Mouse (Mus musculus): ENCODE results near the gene Ptprm.
"Not testable (repeated sequence)": the region's sequence is repeated elsewhere in the genome, so short reads cannot be mapped to it uniquely, and the experiment has no call there.

The Ptprm gene

DNA sequence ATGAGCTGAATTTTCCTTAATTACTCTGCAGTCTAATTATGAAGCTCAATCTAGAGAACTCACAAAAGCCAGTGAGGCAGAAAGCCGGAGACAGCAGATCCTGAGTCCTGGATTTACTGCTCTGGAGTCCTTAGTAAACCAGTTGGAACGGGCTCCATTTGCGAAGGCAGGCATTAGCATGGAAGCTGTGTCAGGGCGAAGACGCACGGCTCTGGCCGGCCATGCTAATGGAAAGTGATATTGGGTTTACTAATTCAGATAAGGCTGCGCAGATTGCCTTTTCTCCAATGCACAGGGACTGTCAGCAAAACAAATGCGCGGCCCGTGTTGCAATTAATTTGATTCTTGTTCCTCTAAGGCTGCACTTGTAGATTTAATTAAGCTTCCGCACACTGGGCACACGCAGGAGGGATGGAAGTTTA, 484.7 kb downstream of the Ptprm start:
- no peak for DNase-seq (ENCODE audit: low spot score)

DNA sequence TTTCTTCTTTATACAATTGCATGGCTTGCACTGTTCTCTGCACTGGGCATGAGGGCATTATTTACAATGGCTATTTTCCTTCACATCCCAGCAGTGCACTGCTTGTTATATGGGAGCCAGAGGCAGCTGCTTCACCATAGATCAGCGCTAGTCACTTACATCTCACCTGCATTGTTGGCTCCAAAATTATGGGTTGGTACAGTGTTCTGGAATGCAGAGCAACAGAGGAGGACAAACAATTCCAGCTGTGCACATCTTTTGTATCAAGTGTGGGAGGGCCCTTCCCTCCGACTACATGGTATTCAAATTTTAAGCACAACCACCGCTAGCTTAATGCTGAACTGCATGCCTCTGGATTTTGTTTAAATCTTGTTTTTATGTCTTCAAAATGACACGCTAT, 489.8 kb downstream of the Ptprm start:
- DNase-seq (ENCODE audit: low spot score) = no peak

GRCm38 (mm10) chr17:66861557-66861956, 492.7 kb downstream of the Ptprm start:
- no peak for DNase-seq (ENCODE audit: low spot score)

- no peak for DNase-seq (ENCODE audit: low spot score)
Measured at GRCm38 (mm10) chr17:66858757-66859156, 495.5 kb downstream of the Ptprm start.

- DNase-seq (ENCODE audit: low spot score) = no peak
Measured at GRCm38 (mm10) chr17:66852496-66852895, 501.8 kb downstream of the Ptprm start.

GRCm38 (mm10) chr17:66847011-66847410, 507.2 kb downstream of the Ptprm start:
- DNase-seq (ENCODE audit: low spot score) = not testable (repeated sequence)

DNA sequence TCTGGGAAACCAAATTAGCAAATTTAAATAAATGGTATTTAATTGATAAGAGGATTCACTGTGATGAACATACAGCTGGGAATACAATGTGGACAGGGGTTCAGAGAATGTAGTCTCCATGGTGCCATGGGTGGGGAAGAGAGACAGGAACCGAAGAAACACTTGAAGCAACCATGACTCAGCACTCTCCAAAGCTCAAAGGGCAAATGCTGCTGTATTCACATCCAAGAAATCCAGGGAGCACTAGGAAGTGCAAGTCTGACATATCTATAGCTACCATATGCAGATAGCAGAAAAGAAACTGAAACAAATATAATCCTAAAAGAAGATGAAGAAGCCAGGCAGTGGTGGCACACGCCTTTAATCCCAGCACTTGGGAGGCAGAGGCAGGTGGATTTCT, 531.9 kb downstream of the Ptprm start:
- DNase-seq (ENCODE audit: low spot score) = no peak

GRCm38 (mm10) chr17:66817380-66817779, 536.9 kb downstream of the Ptprm start:
- DNase-seq (ENCODE audit: low spot score) = no peak

- DNase-seq (ENCODE audit: low spot score) = no peak
Measured at GRCm38 (mm10) chr17:66815921-66816320, 538.3 kb downstream of the Ptprm start.

DNA sequence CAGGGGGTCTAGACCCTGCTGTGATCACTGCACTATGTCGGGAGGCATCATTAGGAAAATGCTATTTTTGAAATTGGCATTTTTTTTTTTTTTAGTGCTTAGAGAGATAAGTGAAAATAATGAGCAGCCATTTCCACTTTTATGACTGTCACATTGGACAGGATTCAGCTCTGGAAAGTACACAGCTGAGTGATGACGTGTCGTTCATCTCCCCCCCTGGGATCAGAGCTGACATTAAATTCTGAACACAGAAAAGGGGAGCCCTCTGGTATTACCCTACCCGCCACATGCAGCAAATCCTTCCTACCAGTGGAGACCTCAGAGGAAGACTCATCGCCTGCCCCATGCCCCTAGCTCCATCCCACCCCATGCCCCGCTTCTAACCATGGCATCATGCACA, 540.5 kb downstream of the Ptprm start:
- no peak for DNase-seq (ENCODE audit: low spot score)

DNA sequence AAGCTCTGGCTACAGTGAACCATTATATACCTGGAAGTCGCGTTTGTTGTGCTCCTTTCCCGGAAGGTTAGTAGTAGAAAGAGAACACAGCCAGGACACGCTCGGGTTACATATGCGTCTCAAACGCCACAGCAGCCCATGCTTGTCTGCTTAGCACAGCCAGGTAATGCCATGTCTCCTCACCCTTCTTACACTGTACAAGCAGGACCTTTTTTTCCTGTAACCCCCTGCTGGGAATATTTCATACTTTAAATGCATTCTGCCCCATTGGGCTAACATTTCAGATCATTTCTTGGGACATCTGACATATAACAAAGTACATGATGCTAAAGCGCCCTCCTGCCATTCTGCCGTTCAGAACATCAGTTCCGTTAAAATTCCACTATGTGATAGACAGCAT, 540.9 kb downstream of the Ptprm start:
- DNase-seq (ENCODE audit: low spot score) = no peak

GRCm38 (mm10) chr17:66809786-66810185, 544.5 kb downstream of the Ptprm start:
- DNase-seq (ENCODE audit: low spot score) = no peak

GRCm38 (mm10) chr17:66808186-66808585, 546.1 kb downstream of the Ptprm start:
- DNase-seq (ENCODE audit: low spot score) = no peak

DNA sequence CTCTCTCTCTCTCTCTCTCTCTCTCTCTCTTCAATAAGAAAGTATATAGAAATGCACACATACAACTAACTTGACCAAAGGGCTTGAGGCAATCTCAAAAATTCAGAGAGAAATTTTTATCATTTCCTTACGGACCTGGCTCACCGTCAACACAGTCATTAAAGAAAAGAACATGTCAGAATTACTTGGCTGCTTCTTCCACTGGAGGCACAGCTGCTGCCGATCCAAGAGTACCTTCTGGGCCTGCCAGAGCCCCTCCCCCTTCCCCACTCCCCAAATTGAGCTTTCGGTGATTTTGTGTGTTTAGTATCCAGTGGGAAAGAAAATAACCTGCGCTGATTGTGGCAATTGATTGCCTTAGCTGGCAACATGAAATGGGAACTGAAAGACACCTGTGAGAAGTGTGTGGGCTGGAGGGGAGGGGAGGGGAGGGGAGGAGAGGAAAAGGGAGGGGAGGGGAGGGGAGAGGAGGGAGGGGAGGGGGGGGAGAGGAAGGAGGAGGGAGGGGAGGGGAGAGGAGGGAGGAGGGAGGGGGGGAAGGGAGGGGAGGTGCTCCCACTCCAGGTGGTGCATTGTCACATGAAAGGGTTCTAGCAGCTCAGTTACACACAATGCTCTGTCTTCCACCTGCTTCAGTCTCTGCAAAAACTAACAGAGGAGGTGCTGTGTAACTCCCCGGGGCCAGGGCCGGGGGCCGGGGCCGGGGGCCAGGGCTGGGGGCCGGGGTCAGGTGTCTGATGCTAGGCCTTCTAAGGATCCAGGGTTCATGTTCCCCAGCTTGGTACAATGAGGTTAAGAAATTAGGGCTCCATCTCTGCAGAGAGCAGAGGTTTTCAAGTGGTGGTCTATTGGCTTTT, 552.2 kb downstream of the Ptprm start:
- DNase-seq (ENCODE audit: low spot score) = no peak

DNA sequence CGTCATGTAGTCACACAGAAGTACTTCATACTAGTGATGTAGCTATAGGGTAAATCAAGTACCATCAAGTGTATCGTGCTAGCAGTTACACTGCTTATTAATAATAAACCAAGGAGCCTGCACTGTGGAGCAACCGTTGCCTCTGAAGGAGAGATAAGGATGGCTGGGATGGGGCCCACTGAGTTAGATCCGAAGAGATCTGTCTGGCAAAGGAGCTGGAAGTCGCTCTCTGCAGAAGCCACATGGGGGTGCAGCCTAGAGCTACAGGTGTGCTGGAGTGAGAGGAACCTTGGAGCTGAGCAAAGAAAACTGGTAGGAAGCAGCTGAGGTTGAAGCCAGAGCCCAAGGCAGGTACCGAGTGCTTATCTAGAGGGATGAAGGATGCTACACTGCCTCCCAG, 554.0 kb downstream of the Ptprm start:
- DNase-seq (ENCODE audit: low spot score) = no peak

DNA sequence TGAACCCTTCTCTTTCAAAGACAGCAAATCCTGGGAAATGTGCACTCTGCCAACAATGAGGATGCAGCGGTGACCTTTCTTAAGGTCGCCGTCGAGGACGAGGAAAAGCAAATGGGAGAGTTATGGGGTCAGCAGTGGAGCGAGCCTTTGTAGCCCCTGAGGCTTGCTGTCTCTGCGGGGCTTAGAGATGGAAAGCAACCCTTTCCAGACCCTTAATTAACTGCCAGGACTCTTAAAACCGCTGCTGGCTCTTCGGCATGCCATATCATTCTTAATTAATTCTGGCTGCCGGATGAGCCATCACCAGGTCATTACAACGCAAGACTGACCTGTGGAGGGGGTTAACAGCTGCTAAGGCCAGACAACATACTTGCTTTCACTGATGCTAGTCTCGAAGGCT, 568.1 kb downstream of the Ptprm start:
- DNase-seq (ENCODE audit: low spot score) = no peak

- no peak for DNase-seq (ENCODE audit: low spot score)
Measured at GRCm38 (mm10) chr17:66785586-66785985, 568.7 kb downstream of the Ptprm start.

DNA sequence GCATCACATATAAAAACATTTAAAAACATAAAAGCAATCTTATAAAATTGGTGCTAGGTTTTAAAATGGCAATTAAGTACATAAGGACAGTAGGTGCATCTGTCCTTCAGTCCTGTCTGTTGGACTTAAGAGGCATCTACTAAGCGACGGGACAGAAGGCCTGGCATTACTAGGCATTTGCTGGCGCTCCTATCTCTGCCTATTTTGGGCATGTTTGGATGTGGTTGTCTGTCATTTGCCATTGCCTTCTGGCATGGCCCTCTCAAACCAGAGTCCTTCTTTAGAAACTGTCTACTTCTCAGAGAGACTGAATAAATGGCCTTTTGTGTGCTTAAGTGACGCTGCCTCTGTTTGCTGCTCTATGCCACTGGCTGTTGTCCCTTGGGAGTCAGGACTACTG, 570.7 kb downstream of the Ptprm start:
- DNase-seq (ENCODE audit: low spot score) = no peak

- DNase-seq (ENCODE audit: low spot score) = no peak
Measured at GRCm38 (mm10) chr17:66783075-66783492, 571.2 kb downstream of the Ptprm start.

GRCm38 (mm10) chr17:66781910-66782309, 572.3 kb downstream of the Ptprm start:
- no peak for DNase-seq (ENCODE audit: low spot score)

DNA sequence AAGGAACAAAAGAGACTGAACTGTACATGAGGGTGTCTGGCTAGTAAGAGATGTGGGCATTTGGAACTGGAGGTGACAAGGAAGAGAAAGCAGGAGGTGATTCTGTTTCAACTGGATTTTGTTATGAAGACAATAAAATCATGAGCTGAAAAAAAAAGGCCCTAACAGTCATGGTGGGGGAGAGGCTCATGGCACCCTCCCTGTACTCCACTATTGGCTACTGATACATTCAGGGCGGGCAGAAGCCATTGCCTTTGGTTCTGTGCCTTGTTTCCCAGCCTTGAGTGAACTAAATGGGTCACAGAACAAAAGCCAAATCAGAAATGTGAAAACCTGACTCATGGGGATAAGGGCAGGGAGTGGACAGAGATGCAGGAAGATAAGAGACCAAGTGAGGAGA, 575.2 kb downstream of the Ptprm start:
- no peak for DNase-seq (ENCODE audit: low spot score)

DNA sequence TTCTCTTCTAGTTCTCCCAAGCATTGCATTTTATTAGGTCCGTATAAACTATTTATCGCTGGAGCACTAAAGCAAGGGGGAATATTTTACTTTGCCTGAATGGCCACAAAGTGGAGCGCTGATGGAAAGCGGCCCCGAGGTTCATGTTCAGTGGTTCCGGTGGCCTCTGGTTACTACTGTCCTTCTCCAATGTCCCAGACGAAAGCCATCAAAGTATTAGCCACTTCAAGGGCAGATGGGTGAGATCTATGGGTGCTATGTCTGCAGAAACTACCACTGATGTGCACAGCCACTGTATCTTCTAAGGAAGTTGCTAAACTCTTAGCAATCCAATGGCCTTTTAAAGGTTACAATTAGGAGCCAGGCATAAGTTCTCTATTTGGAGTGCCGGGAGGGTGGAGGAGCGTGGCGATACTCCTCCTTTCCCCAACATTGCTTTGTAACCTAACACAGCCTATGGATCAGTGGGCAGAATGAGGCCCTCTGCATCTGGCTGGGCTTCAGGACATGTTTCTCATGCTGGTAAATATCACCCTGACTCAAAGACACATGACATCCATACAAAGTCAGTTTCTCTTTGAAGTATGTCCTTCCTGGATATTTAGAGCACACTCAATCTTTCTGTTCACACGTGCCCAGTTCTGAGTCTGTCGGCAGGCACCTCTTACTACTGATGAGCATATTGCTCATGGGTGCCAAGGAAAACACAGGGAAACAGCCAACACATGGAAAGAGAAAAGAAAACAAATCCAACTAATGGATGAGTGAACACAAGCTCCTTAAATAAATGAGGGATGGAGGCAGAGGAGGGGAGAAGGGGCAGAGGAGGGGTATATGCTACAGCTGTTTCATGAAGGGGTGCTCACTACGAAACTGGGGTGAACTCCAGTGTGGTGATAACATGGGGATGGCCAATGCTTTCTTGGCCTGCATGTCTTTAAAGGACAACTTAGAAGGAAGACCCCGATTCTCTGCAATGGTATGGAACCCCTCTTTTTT, 584.6 kb downstream of the Ptprm start:
- no peak for DNase-seq (ENCODE audit: low spot score)
